Mouse (Mus musculus) frontal cortex, adult (tissue): ENCODE data around the gene Llph.

ENCODE experiments used
- ATAC-seq: cut with Nextera tagmentation; 2 replicates; pipeline ENCODE4 v1.9.2; 2017; ENCODE audit warnings: mild to moderate bottlenecking, moderate library complexity, mixed read lengths; ENCODE audit not compliant: low TSS enrichment

Llph gene

DNA sequence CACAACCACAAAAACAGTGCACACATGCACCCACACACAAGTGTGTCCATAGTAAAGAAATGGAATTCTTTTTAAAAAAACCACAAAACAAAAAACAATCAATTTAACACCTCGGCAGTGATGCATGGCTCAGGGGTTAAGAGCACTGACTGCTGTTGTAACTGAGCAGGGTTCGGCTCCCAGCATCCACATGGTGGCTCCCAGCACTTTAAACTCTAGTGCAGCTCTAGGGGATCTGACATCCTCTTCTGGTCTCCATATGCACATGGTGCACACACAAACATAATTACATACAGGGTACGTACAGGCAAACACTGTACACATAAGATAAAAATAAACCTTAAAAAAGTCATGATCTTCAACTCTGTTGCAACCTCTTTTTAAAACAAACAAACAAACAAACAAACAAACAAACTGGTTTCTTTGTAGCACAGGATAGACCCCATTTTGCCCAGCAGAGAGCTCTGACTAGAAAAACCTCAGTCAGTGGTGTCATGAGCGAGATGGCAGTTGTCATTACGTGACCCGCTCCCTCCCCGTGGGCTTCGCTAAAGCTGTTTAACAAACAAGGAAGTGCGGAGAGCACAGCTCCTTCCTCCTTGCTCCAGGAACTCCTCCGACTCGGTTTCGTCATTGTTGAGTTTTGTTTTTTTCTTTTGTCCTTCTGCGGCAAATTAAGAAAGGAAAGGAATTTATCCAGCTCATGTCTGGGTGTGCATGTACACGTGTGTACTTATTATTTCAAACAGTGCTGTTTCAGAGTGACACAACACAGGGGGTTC lies 7.1 kb upstream of the Llph start:
- ATAC-seq, result no peak

DNA sequence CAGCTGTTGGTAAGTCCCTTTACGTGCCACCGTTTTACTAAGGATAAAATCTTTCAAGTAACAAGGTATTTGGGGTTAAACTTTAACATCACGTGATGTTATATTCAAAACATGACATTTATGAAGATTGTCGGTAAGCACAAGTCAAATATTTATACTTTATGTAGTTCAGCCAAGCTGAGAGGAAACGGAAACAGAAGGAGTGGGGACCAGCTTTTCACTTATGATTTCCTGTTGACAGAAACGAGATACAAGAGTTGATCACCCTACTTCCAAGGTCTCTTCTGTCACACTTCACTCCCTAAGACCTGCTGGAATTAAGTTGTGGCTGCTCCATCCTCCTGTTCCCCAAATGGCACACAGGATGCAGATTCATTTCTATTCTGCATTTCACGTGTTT lies 6.1 kb upstream of the Llph start:
- no peak for ATAC-seq

DNA sequence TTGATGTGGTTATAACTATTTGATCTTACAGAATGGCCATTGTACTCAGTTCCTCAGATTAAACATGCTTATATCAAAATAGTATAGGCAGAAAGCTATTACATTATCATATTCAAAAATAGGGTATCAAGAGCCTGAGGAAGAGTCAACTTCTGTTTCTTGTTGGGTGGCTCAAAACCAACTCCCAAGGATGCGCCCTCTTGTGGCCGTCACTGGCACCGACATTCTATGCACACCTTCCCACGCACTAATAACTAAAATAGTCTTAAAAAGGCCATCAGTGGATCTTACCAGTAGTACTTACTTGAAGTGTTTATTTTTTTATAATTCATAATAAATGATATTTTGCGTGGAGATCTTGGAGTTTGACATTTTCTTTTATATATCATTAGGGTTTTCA lies 4.8 kb downstream of the Llph start:
- no peak for ATAC-seq

DNA sequence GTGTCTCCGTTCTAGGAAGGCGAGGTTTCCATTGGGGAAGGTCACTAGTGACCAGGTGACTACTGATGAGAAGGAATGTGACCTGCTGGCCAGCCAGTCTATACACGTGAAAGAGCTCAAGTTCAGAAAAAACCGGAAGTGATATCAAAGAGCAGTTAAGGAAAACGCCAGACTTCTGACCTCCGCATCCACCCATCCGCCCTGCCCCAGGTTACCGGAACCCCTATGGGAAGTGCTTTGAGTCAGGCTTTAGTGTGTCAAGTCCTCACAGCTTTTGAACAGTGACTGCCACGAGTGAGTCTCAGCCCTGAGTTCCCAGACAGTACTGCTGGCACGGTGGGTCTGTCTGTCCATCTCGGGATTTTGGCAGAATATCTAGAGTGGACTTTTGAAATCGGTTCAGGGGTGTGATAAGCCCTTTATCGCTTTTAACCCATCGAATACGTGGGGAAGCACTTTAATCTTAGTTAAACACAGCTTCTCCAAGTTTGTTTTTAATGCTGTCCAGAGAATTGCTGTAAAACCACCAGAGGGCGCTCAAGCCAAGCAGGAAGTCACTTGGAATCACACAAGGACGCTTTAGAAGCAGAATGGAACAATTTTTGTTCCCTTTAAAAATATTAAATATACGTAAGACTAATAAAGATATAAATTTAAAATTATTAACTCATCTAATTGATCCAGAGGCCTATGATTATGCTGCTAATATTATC lies 6.9 kb downstream of the Llph start:
- peak; percentile 75 for ATAC-seq

GRCm38 (mm10) chr10:120236855-120237254 lies 10.0 kb downstream of the Llph start:
- ATAC-seq, result no peak

DNA sequence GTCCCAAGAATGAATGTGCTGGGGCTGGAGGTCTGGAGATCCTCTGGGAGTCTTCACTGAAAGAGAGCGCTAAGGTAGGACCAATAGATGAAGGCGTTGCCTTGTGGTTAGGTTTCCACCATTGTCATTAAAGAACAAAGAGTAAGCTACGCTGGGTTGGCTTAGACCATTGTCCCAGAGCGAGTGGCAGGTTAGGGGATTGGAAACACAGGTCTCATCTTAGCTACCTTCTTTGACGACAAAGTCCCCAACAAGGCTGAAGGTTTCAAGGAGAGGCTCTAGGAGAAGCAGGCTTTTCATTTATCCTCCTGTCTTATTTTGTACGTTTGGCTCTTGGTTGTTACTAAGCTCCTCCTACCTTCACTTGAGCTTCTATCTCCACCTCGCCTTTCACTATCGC lies 11.4 kb downstream of the Llph start:
- no peak for ATAC-seq

DNA sequence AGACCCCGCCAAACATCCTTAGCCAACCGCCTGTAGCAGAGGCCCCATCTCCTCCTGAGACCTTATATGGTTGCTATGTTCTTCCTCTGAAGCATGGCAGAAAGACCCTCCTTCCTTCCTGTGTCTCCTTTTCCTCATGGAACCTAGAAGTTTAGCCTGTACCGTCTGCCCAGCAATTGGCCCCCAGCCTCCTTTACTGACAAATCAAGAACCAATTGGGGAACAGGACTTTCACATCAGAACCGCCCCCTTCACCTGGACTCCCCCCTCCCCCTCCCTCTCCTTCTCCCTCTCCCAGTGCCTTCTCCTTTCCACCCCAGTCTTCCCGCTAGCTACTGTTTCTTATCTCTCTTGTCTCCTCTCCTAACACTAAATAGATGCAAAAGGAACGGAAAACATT lies 12.6 kb downstream of the Llph start:
- ATAC-seq, result no peak

DNA sequence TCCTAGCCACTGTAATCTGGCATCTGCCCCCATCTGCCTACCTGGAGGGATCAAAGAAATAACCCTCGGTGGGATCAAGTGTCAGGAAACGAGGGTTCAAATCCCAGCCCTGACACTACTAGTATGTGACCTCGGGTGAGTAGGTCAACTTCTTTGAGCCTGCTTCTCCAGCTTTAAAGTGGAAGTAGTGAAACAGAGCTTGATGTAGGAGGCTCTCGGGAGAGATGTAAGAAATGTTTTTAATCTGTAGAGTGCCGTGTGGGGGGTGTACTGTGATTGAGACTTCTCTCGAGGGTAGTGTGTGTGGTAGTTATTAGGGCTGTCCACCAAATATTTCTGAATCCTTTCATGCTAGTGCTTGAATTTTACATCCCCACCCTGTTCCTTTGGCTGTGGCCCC lies 15.6 kb downstream of the Llph start:
- ATAC-seq, result no peak

DNA sequence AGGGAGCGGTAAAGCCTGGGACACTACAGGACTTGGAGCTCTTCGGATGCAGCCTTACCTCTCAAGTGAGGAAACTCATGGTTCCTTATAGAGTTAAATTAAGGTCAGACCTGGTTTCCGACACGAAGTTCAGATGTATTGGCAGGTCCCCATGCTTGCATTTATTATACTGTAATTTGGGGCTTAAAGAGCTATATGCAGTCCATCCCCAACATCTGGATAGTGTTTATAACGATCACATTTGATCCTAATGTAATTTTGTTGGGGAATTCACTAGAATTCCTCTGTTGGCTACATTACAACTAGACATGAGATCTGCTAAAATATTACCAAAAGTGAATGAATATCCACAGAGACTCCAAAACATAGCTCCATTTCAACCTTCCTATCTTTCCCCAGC lies 18.8 kb downstream of the Llph start:
- ATAC-seq, result no peak

GRCm38 (mm10) chr10:120246994-120247750 lies 20.3 kb downstream of the Llph start:
- ATAC-seq, result peak; percentile 76

GRCm38 (mm10) chr10:120250911-120251683 lies 24.2 kb downstream of the Llph start:
- no peak for ATAC-seq

DNA sequence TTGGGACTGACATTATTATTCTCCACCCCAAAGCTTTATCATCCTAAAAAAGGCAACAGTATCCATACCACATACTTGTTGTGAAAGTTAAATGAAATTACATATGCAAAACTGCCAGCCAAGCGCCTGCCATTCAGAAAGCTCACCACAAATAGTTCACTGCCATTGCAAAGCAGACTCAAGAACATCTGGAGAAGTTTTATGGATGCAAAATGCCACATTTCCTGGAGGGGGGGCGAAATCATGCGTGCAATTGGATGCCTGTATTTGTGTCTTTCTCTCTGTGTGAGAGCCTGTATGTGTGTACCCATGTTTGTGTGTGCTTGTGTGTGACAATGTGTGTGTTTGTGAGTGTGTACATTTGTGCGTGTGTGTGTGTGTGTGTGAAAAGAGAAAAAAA lies 24.9 kb downstream of the Llph start:
- no peak for ATAC-seq

DNA sequence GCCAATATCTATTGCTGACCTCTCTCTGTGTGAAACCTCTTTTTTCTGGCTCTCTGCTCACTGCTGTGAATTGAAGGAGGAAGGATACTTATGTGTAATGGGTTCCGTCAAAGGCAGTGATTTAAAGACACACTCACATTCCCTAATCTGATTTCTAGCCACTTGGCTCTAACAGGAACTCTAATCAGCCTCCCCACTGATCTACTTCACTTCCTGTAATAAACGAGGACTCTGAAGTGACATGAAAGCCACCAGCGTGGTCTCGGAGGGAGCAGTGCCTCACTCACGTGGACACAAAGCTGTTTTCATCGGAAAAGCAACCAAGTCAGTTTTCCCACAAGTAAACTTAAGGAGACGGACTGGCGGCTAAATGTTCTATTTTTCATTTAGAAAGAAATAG lies 25.9 kb downstream of the Llph start:
- ATAC-seq, result no peak

DNA sequence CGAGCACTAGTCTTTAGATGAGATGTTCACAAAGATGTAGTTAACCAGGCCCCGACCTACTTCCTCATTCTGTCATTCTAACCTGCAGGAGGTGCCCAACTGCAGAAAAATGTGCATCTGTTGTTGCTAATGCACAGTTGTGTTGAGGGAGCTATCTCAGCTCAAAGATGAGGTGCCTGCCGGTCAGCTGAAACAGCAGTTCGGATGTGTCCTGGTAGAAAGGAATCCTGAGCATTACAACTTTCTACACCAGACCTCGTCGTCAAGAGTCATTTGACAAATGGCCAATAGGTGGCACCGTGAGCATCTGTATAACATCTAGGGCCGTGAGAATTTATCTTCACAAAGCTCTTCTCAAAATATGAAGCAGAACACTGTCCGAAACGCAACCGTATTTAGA lies 30.4 kb downstream of the Llph start:
- peak; percentile 90 for ATAC-seq

- no peak for ATAC-seq
Observed at GRCm38 (mm10) chr10:120267790-120268189, 40.9 kb downstream of the Llph start.

GRCm38 (mm10) chr10:120269946-120270345 lies 43.1 kb downstream of the Llph start:
- ATAC-seq, result no peak

DNA sequence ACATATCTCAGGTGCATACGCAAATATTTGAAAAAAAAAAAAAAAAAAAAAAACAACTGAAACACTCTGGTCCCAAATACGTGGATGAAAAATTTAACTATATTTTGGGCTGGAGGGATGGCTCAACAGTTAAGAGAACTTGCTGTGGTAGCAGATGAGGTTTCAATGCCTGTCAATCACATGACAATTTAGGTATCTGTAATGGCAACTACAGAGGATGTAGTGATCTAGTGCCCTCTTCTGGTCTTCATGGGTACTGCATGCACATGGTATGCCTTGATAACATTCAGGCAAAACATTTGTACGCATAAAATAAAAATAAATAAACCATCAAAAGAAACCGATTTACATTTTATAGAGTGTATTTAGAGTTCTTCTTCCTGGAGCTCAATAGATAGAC lies 43.9 kb downstream of the Llph start:
- no peak for ATAC-seq

DNA sequence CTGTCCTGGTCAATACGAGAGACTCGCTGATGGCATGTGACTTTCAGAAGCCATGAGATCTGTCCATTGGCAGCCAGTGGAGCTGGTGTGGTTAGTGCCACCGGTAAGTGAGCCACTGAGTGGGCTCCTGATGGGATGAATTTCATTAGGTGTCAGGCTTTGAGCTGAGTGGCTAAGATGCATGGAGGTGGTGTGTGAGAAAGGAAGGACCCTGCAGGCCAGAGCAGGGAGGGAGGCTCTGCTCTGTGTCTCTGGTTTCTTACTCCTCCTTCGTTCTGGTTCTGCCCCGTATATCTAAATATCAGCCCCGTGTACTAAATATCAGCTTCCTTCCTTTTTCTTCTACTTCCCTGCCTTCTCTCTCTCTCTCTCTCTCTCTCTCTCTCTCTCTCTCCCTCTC lies 44.4 kb downstream of the Llph start:
- no peak for ATAC-seq

GRCm38 (mm10) chr10:120271879-120272269 lies 45.0 kb downstream of the Llph start:
- no peak for ATAC-seq

DNA sequence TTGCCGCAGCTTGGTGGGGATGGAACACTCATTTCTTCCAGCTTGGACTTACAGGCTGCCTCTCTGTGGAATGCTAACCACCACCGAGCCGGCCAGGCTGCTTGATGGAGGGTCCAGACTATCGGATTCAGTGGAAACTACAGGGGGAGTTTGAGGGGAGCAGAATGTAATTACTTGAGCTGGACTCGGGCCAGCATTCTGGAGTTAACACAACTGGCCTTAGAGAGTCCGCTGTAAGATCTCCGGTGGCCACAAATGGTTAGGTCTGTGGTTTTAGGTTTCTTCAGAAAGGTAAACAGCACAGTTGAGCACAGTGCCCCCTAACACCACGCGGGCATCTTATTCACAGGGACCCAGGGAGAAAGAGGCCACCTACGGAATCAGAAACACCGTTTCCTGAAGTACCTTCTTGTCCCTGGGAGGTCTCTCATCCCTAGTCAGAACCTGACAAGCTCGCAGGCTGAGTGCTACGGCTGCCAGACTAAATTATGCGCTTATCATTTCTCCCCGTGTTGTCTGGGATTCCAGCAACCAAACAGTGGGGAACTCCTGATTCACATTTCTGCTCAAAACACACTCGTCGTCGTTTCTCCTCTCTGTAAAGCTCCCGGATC lies 45.5 kb downstream of the Llph start:
- no peak for ATAC-seq

- ATAC-seq, result no peak
Observed at GRCm38 (mm10) chr10:120273335-120273734, 46.5 kb downstream of the Llph start.
